Mouse (Mus musculus) embryonic fibroblast, embryonic 13.5 days (primary cell): ENCODE results near the gene Gm20388.

Experiments
- CTCF ChIP-seq: IDR thresholded peaks from 2 replicates; pipeline ENCODE4 v1.5.1; 2011; ENCODE audit warnings: mild to moderate bottlenecking, control low read depth, low read length, moderate library complexity, borderline replicate concordance; ENCODE audit not compliant: insufficient read depth
- POLR2A ChIP-seq: IDR thresholded peaks from 2 replicates; pipeline ENCODE4 v1.6.1; 2011; ENCODE audit warnings: low read depth, mild to moderate bottlenecking, control low read depth, low read length, moderate library complexity

GRCm38 (mm10) chr8:122596031-122596430 is 2685.4 kb downstream of the Gm20388 start:
- TF ChIP-seq CTCF (no peak), POLR2A (no peak)
